ENCODE assay signal across 12 mouse cellular contexts in genomic region chr4:100800730-100801442, GRCm38 (mm10). TPM values are rescaled to one million over a fixed set of nuclear protein-coding genes. Genes with fewer than 3 reads are reported as not detected.
DNase-seq lines count a peak whose midpoint lies in the region; ATAC-seq and TF ChIP-seq lines count a peak whose summit lies in the region.
"Had no signal": no experiment of that assay in that cellular context is flagged by ENCODE, and none has a peak within 500 bp of the region (broad histone marks: within the 10 kb centered on the region; RNA-seq: fewer than 3 reads in every experiment).

No protein-coding gene starts in this region.

- TF ChIP-seq CTCF in small intestine, adult 2 months (IDR thresholded peaks at IDR 0.05; ENCODE audit: extremely low read depth, insufficient read length, insufficient replicate concordance, low read depth, low read length) = no peak

- WGBS in midbrain, embryonic 12.5 days = 87% methylated on average over 14 of the region's 14 CpGs
- WGBS in midbrain, embryonic 13.5 days = 82% methylated on average over 14 of the region's 14 CpGs
- 35% methylated on average over 14 of the region's 14 CpGs for WGBS in small intestine, adult 2 months

- H3K27me3 ChIP-seq in midbrain, embryonic 12.5 days = no peaks in the 10 kb centered on the region
- no peaks in the 10 kb centered on the region for H3K27me3 ChIP-seq in midbrain, embryonic 13.5 days
- no peaks in the 10 kb centered on the region for H3K27me3 ChIP-seq in small intestine, adult 2 months (ENCODE audit: control insufficient read depth, insufficient read depth, low read length)
- H3K27me3 ChIP-seq: hindbrain, embryonic 15.5 days had no signal

- peaks cover 45% of the 10 kb centered on the region for H3K4me1 ChIP-seq in midbrain, embryonic 12.5 days
- H3K4me1 ChIP-seq in midbrain, embryonic 13.5 days (replicated peaks) = peaks cover 71% of the 10 kb centered on the region
- H3K4me1 ChIP-seq in small intestine, adult 2 months (ENCODE audit: control insufficient read depth, insufficient read depth, insufficient read length, low read length) = peaks cover 29% of the 10 kb centered on the region; the same call in 1 of the 2 replicates

- no peak overlapping the region for H3K9ac ChIP-seq in midbrain, embryonic 12.5 days (replicated peaks)
- H3K9ac ChIP-seq in midbrain, embryonic 13.5 days (replicated peaks) = no peak overlapping the region
- H3K9ac ChIP-seq: hindbrain, embryonic 15.5 days had no signal

- no peak overlapping the region for H3K4me3 ChIP-seq in midbrain, embryonic 12.5 days
- no peak overlapping the region for H3K4me3 ChIP-seq in midbrain, embryonic 13.5 days (replicated peaks)
- no peak overlapping the region for H3K4me3 ChIP-seq in small intestine, adult 2 months (ENCODE audit: low read depth, low read length)
- H3K4me3 ChIP-seq: hindbrain, embryonic 15.5 days had no signal

- TF ChIP-seq POLR2A in small intestine, adult 2 months (IDR thresholded peaks at IDR 0.05; ENCODE audit: low read depth, low read length) = no peak

- H3K9me3 ChIP-seq in midbrain, embryonic 12.5 days = no peaks in the 10 kb centered on the region
- H3K9me3 ChIP-seq in midbrain, embryonic 13.5 days = no peaks in the 10 kb centered on the region
- H3K9me3 ChIP-seq: hindbrain, embryonic 15.5 days had no signal

- ATAC-seq in midbrain, embryonic 12.5 days (ENCODE audit: low FRiP score, low read depth) = no peak
- no peak for ATAC-seq in midbrain, embryonic 13.5 days

- H3K27ac ChIP-seq in midbrain, embryonic 12.5 days (replicated peaks) = 0 out of 2 replicates have a peak overlapping the region, but pooled peaks have one; percentile 22
- no peak overlapping the region for H3K27ac ChIP-seq in midbrain, embryonic 13.5 days
- H3K27ac ChIP-seq in small intestine, adult 2 months (ENCODE audit: insufficient read depth, low read depth, low read length) = peak overlapping the region; percentile 38
- H3K27ac ChIP-seq: hindbrain, embryonic 15.5 days had no signal

- no peaks in the 10 kb centered on the region for H3K36me3 ChIP-seq in midbrain, embryonic 12.5 days
- H3K36me3 ChIP-seq in midbrain, embryonic 13.5 days = no peaks in the 10 kb centered on the region
- H3K36me3 ChIP-seq in small intestine, adult 2 months (ENCODE audit: control insufficient read depth, insufficient read depth, low read length) = no peaks in the 10 kb centered on the region
- H3K36me3 ChIP-seq: hindbrain, embryonic 15.5 days had no signal

- H3K4me2 ChIP-seq in midbrain, embryonic 12.5 days (replicated peaks) = no peak overlapping the region
- no peak overlapping the region; the same call in 1 of the 2 replicates for H3K4me2 ChIP-seq in midbrain, embryonic 13.5 days (replicated peaks)
- H3K4me2 ChIP-seq: hindbrain, embryonic 15.5 days had no signal

- DNase-seq in heart, adult 18-20 months = peak; percentile 42 to 49
- DNase-seq in heart, adult 11 months = no peak
- peak; percentile 63 for DNase-seq in kidney, postnatal 14 days
- no peak for DNase-seq in yolk sac, embryonic 10.5 days (ENCODE audit: low spot score)
- DNase-seq in thymus, postnatal 0 days (ENCODE audit: low spot score) = no peak
- DNase-seq: cerebellum, adult 8-10 months; retina, postnatal 1 day; thymus, adult 2 months had no signal

RNA-seq across cellular contexts. Expression of gene Cachd1, which starts 24.4 kb away (rescaled TPM):
- 1 to 10 TPM; 2.9 to 4.3 TPM for total RNA-seq in heart, adult 18-20 months (2021)
- 50.8 and 56.5 TPM in 2 replicates for polyA plus RNA-seq in midbrain, embryonic 12.5 days (2016; fragmentation: Nextera tagmentation; extraction: Ambion mirVana)
- 30.0 and 38.9 TPM in 2 replicates for polyA plus RNA-seq in midbrain, embryonic 13.5 days (2015; fragmentation: Nextera tagmentation; extraction: Ambion mirVana)
- polyA plus RNA-seq in small intestine, adult 2 months (2012; rRNA removed) = 23.5 and 51.7 TPM in 2 replicates
- polyA plus RNA-seq in thymus, postnatal 0 days (2015; fragmentation: Nextera tagmentation; extraction: Ambion mirVana) = 3.5 and 3.9 TPM in 2 replicates

Comparison
In these comparisons a context has a peak if more than half of its experiments do, and no peak if none do; other contexts are left out.
1. DNase-seq: peak in heart, adult 18-20 months (2 of 2) and kidney, postnatal 14 days (single experiment); none in heart, adult 11 months (single experiment), yolk sac, embryonic 10.5 days (single experiment) and thymus, postnatal 0 days (single experiment).